Mouse (Mus musculus) erythroblast, embryonic 14.5 days (primary cell): ENCODE data around the gene Chrm4. TPM values are rescaled to one million over a fixed set of nuclear protein-coding genes. Genes with fewer than 3 reads are reported as not detected.
A peak's percentile ranks its signal among the peaks of the same experiment; 100 is the strongest.

Experiments used
- H3K27me3 ChIP-seq: 2 replicates; pipeline ENCODE4 v1.6.1; 2012; ENCODE audit warnings: inconsistent platforms; ENCODE audit not compliant: control insufficient read depth
- H3K36me3 ChIP-seq: 2 replicates; pipeline ENCODE4 v1.6.1; 2012; ENCODE audit warnings: mild to moderate bottlenecking, inconsistent platforms; ENCODE audit not compliant: control insufficient read depth
- H3K4me1 ChIP-seq: 2 replicates; pipeline ENCODE4 v1.6.1; 2012; ENCODE audit warnings: inconsistent platforms; ENCODE audit not compliant: control insufficient read depth
- H3K4me3 ChIP-seq: replicated peaks from 2 replicates; pipeline ENCODE3; 2012; ENCODE audit warnings: moderate library complexity, mild to moderate bottlenecking, inconsistent platforms
- H3K9me3 ChIP-seq: 2 replicates; pipeline ENCODE4 v1.6.1; 2012; ENCODE audit warnings: low read length, inconsistent platforms, mixed read lengths; ENCODE audit not compliant: control insufficient read depth
- GATA1 ChIP-seq: IDR thresholded peaks from 2 replicates; pipeline ENCODE4 v1.6.1; 2012; ENCODE audit warnings: low read length, inconsistent platforms, mixed read lengths
- TAL1 ChIP-seq: IDR thresholded peaks from 3 replicates; pipeline ENCODE4 v1.6.1; 2012; ENCODE audit warnings: low read length, inconsistent platforms, mixed read lengths
- polyA plus RNA-seq: library from polyadenylated mRNA; stranded (reverse); fragments of >175 nt; gene quantifications from 2 replicates; pipeline ENCODE4 v1.2.3, GENCODE M21; 2012

The Chrm4 gene
- polyA plus RNA-seq, 1 experiment, result 0.03 TPM

- H3K4me1 ChIP-seq, result peaks cover 93% of the 10 kb centered on the region
These were observed 21.1 kb downstream of the Chrm4 start for GRCm38 (mm10) chr2:91948151-91948509.

GRCm38 (mm10) chr2:91948792-91949241 lies 21.8 kb downstream of the Chrm4 start:
- Histone ChIP-seq H3K4me1 (peaks cover 97% of the 10 kb centered on the region), H3K4me3 (peak overlapping the region; percentile 61), H3K9me3 (no peaks in the 10 kb centered on the region), H3K36me3 (peaks cover 52% of the 10 kb centered on the region), H3K27me3 (no peaks in the 10 kb centered on the region)
- no peak for TF ChIP-seq GATA1
- TF ChIP-seq TAL1, result no peak

More at GRCm38 (mm10) chr2:91948151-91948509, 21.1 kb downstream of the Chrm4 start:
- TF ChIP-seq GATA1 (peak; percentile 85), TAL1 (peak; percentile 51; the same call in 2 of the 3 replicates)
- Histone ChIP-seq H3K27me3 (no peaks in the 10 kb centered on the region), H3K4me3 (peak overlapping the region; percentile 61), H3K9me3 (no peaks in the 10 kb centered on the region), H3K36me3 (peaks cover 55% of the 10 kb centered on the region)

- no peaks in the 10 kb centered on the region for H3K9me3 ChIP-seq
- peaks cover 93% of the 10 kb centered on the region for H3K4me1 ChIP-seq
- TF ChIP-seq GATA1, result peak; percentile 31; the same call in 1 of the 2 replicates
- peak; percentile 40; the same call in 1 of the 3 replicates for TF ChIP-seq TAL1
- H3K4me3 ChIP-seq, result peak overlapping the region; percentile 61
- peaks cover 45% of the 10 kb centered on the region for H3K36me3 ChIP-seq
- H3K27me3 ChIP-seq, result no peaks in the 10 kb centered on the region
These were observed 22.6 kb downstream of the Chrm4 start for GRCm38 (mm10) chr2:91949411-91950274.

- Histone ChIP-seq H3K36me3 (peaks cover 36% of the 10 kb centered on the region), H3K27me3 (no peaks in the 10 kb centered on the region), H3K9me3 (no peaks in the 10 kb centered on the region), H3K4me3 (peak overlapping the region; percentile 61), H3K4me1 (peaks cover 92% of the 10 kb centered on the region)
- no peak for TF ChIP-seq GATA1
- TF ChIP-seq TAL1, result no peak
These were observed 23.4 kb downstream of the Chrm4 start for GRCm38 (mm10) chr2:91950275-91951085.

GRCm38 (mm10) chr2:91953825-91954224 lies 26.8 kb downstream of the Chrm4 start:
- H3K4me3 ChIP-seq, result no peak overlapping the region
- TF ChIP-seq GATA1, result no peak
- no peak for TF ChIP-seq TAL1
- H3K36me3 ChIP-seq, result peaks cover 25% of the 10 kb centered on the region
- peaks cover 88% of the 10 kb centered on the region for H3K4me1 ChIP-seq
- H3K9me3 ChIP-seq, result no peaks in the 10 kb centered on the region
- H3K27me3 ChIP-seq, result no peaks in the 10 kb centered on the region

GRCm38 (mm10) chr2:91955121-91955591 lies 28.1 kb downstream of the Chrm4 start:
- H3K4me3 ChIP-seq, result no peak overlapping the region
- TF ChIP-seq GATA1 (no peak), TAL1 (no peak)
- no peaks in the 10 kb centered on the region for H3K9me3 ChIP-seq
- peaks cover 88% of the 10 kb centered on the region for H3K4me1 ChIP-seq
- no peaks in the 10 kb centered on the region for H3K27me3 ChIP-seq
- peaks cover 26% of the 10 kb centered on the region for H3K36me3 ChIP-seq

GRCm38 (mm10) chr2:91955875-91956274 lies 28.8 kb downstream of the Chrm4 start:
- TF ChIP-seq TAL1 (no peak), GATA1 (no peak)
- Histone ChIP-seq H3K27me3 (no peaks in the 10 kb centered on the region), H3K9me3 (no peaks in the 10 kb centered on the region), H3K4me1 (peaks cover 86% of the 10 kb centered on the region), H3K36me3 (peaks cover 31% of the 10 kb centered on the region), H3K4me3 (no peak overlapping the region)

- Histone ChIP-seq H3K4me3 (no peak overlapping the region), H3K36me3 (peaks cover 28% of the 10 kb centered on the region), H3K27me3 (no peaks in the 10 kb centered on the region), H3K4me1 (peaks cover 87% of the 10 kb centered on the region), H3K9me3 (no peaks in the 10 kb centered on the region)
- TF ChIP-seq TAL1 (no peak), GATA1 (no peak)
These were observed 30.0 kb downstream of the Chrm4 start for GRCm38 (mm10) chr2:91957096-91957495.

- TF ChIP-seq GATA1, result no peak
- no peak for TF ChIP-seq TAL1
- peaks cover 88% of the 10 kb centered on the region for H3K4me1 ChIP-seq
These were observed 31.0 kb downstream of the Chrm4 start for GRCm38 (mm10) chr2:91958049-91958448.

More at GRCm38 (mm10) chr2:91958049-91958448, 31.0 kb downstream of the Chrm4 start:
- Histone ChIP-seq H3K9me3 (no peaks in the 10 kb centered on the region), H3K27me3 (no peaks in the 10 kb centered on the region), H3K4me3 (no peak overlapping the region), H3K36me3 (peaks cover 27% of the 10 kb centered on the region)
